Mouse (Mus musculus) left cerebral cortex, adult 9 months (tissue): ENCODE measurements around the gene Rsrc2.
"Not testable (repeated sequence)": the region's sequence is repeated elsewhere in the genome, so short reads cannot be mapped to it uniquely, and the experiment has no call there.

Experiments
- DNase-seq, 2 experiments: peaks; one replicate each; pipeline ENCODE4 v3.0.0; 2022; ENCODE audit warnings: low spot score in 2 of 2

Rsrc2 gene

GRCm38 (mm10) chr5:123749065-123750064, at the start of gene Rsrc2, which contains the start of gene Kntc1:
Rsrc2 (minus strand) TSS chr5:123749414.
Kntc1 (plus strand) TSS chr5:123749716.
- DNase-seq = peak; percentile 99 to 100

DNA sequence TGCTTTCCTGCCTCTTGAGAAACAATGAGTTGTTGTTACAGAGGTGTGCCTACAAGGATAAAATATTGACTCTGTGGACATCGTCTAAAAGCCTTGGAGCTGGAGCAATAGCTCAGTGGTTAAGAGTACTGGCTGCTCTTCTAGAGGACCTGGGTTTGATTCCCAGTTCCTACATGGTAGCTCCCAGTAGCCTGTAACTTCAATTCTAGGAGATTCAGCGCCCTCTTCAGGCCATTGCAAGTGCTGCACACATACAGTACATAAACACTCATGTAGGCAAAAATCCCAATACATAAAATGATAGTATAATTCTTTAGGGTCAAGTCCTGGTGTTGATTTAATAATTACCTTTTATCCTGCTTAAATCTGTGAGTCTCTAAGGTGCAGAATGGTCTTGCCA, 43.9 kb upstream of the Rsrc2 start:
- no peak for DNase-seq

DNA sequence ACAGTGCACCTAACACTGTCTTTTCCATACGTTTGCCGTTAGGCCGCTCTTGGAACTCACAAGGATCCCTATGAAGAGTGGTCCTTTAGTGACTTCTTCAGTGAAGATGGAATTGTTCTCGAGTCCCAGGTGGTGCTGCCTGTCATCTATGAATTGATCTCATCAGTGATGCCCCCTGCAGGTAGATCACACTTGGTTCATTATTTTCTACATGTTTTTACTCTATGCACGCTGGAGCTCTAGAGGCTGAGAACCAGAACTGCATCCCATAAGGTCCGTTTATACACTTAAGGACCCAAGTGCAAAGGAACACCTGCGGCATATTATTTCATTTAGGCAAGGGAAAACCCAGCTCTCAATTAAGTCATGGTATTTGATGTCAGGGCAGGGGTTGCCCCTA, 39.8 kb upstream of the Rsrc2 start:
- DNase-seq = no peak

- no peak for DNase-seq
Observed at GRCm38 (mm10) chr5:123781864-123782263, 32.6 kb upstream of the Rsrc2 start.

DNA sequence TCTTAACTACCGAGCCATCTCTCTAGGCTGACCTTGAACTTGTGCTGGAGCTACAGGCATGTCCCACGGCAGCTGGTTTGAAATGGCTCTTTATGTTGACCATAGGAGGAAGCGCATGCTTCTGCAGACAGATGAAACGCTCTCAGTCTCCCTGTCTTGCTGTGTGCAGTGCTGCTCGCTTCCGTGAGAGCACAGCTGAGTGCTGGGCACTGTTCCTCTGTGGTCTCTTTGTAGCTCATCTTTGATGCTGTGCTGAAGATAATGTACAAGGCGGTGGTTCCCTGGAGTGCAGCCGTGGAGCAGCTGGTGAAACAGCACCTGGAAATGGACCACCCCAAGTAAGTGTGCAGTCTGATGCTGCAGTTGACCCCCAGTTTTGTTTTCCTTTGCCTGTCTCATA, 31.5 kb upstream of the Rsrc2 start:
- no peak for DNase-seq

DNA sequence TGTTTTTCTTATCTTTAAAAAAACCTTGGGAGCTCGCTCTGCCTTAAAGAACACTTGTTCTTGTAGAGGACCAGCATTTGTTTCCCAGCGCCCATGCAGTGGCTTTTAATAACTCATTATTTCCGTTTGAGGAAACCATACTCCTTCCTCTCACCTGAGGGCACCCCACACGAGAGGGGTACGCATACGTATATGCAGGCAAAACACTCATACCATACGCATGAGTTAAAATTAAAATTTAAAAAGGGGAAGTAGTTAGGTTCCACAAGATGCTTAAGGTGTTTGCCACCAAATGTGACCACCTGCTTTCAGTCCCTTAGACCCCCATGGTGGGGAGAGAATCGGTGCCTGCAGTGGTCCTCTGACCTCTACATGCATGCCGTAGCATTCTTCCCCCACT, 24.2 kb upstream of the Rsrc2 start:
- DNase-seq = no peak

- not testable (repeated sequence) for DNase-seq
Observed at GRCm38 (mm10) chr5:123766455-123766854, 17.2 kb upstream of the Rsrc2 start.

DNA sequence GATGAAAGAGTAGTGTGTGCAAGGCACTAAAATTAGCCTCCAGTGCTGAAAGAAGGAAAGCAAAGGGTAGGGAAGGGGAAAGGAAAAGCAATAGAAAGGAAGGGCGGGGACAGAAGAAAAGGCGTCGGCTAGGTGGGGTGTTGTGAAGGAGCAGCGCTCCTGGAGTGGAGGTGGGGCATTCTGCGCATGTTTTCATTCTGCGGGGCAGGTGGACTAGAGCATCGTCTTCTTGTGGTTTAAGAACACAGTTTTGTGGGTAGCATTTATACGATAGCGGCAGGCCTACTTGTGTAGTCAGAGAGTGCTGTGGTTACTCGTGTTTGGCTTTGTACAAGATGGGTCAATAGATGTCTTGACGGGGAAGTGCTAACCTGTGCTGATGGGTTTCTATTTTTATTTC, 16.3 kb upstream of the Rsrc2 start:
- no peak for DNase-seq

DNA sequence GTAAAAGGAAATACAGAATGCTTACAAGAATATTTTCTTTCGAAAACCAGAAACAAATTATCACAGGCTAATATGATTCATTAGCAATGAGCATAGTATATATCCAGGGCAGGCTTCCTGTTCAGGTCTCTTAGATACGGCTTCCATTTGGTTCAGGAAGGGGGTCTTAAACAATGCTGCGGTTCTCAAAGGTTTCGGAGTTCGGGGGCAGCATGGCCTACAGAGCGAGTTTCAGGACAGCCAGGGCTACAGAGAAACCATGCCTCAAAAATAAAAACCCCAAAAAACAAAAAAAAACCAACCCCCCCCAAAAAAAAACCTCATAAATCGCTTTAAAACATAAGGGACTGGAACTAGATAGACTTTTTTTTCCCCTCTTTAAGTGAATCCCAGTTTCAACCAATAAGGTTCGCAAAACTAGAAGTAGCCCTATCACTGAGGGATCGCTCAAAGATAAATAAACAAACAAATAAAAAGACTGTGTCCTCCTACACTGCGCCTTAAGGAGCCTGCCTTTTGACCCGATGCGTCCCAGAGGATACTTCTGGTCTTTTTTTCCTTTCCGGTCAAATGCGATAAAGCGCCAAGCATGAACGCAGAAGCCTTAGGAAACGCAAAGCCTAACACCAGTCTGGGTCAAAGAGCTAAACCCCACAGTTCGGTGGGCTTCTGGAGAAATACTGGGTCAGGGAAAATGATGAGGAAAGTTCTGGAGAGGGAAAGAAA, 712 bp downstream of the Rsrc2 start:
- no peak for DNase-seq

DNA sequence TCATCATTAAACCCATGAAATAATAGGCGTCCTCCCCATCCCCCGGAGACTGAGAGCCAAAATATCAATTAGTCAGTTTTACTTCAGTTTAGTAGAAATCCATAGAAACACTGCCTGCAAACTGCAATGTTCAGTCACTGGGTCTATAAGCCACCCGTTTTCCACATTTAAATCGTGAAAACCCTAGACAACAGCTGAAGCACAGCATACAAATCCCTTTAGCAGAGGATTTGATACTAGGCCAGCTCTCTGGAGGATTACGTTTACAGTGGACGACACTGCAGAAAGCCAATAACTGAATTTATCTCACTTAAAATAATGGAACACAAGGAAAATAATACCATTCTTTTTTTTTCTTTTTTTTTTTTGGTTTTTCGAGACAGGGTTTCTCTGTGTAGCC, 1.6 kb downstream of the Rsrc2 start:
- no peak for DNase-seq

GRCm38 (mm10) chr5:123746253-123746652, 3.0 kb downstream of the Rsrc2 start:
- no peak for DNase-seq

DNA sequence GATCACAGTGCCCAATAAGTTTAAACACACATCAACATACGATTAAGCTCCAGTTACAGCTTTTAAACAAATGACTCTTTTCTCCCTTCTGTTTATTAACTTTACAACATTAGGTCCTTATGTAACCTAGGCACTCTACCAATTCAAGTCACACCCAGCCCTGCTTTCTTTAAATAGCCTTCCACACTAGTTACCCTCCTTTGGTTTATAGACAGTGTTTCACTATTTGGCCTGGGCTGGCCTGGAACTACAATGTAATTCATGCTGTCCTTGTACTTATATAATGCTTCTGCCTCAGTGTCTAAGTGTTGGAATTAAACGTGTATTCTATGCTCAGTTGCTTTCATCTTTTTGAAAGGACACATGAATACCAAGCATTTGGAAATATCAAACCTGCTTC, 4.9 kb downstream of the Rsrc2 start:
- no peak for DNase-seq

GRCm38 (mm10) chr5:123730981-123731380, 18.2 kb downstream of the Rsrc2 start:
- no peak for DNase-seq

DNA sequence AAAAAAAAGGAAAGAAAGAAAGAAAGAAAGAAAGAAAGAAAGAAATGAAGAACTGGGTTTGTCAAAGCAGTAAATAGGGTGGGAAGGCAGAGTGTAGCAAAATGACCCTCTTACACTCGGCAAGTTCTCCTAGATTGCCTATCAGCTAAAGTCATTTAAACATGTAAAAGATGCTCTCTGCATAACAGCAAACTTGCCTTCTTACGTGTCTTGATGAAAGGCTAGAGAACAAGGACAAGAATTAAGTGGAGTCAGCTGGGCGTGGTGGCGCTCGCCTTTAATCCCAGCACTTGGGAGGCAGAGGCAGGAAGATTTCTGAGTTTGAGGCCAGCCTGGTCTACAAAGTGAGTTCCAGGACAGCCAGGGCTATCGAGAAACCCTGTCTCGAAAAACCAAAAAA, 25.4 kb downstream of the Rsrc2 start:
- not testable (repeated sequence) for DNase-seq

- DNase-seq = peak; percentile 93 to 98
Observed at GRCm38 (mm10) chr5:123720328-123721311, 28.6 kb downstream of the Rsrc2 start, which contains the start of gene Zcchc8. Zcchc8 (minus strand) TSS chr5:123721100.

DNA sequence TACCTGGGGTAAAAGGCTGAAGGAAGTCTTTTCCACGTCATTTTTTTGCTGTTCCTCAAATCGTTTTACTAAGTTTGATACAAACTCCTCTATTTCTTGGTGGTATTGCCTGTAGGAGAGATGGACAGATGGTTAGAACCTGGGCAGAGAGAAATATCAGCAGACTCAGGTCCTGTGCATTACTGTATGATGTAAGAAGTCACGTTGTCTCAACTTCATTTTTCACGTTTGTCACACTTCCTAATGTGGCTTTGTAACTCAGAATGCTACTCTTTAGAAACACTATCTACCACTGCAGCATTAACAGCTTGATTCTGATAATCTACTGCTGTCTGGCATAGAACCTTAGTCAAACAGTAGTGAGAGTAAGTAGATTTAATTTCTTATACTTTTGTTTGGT, 34.6 kb downstream of the Rsrc2 start:
- no peak for DNase-seq

DNA sequence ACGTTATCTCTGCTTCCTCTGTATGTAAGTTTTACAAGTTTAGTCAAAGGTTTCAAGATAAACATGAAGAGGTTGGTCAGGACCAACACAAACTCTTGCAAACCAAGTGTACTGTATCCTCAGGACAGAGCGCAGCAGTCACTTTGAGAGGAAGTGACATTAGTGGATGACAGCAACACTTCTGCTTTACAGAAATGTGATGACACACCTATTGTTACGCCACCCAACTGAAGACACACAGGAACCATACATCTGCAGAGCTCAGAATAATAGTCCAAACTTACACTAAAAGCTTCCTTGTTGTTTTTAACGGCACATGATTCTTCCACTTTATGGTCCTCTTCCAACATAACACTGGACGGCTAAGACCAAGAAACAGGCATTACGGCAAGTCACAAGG, 35.4 kb downstream of the Rsrc2 start:
- DNase-seq = no peak

GRCm38 (mm10) chr5:123709571-123709970, 39.6 kb downstream of the Rsrc2 start:
- no peak for DNase-seq

- no peak for DNase-seq
Observed at GRCm38 (mm10) chr5:123708598-123708997, 40.6 kb downstream of the Rsrc2 start.

DNA sequence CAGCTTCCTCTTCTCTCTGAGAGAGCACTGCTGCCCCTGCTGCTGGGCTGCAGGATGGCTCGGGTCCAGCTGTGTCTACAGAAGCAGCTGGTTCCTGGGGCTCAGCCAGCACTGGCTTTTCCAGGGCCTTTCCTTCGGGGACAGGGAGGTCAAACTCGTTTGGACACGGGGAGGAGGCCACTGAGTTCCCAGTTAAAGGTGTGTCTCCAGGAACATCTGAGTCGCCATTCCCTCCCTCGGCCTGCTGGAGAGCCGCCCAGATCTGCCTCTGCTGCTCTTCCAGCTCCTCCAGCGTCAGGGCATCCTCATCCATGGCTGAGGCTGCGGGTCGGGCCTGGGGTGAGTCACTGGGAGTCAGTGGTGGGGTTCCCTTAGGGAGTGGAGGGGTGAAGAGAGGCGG, 48.6 kb downstream of the Rsrc2 start:
- DNase-seq = peak in 1 of 2 experiments; percentile 29

DNA sequence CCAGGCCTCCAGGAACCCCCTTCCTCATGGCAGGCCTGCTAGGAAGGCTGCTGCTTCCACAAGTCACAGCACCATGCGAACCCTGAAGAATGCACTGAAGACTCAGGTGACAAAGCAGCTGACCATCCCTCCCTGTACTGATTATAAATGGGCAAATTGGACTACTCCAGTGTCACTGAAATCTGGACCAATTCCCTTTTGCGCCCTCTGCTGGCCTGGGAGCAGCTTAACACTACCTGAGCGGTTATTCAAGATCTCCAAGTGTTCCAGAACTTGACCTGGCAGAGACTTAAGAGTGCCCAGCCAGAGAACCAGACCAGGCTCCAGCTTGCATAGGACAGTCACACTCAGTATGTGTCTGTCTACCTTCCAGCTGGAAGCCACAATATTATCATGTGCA, 50.0 kb downstream of the Rsrc2 start:
- DNase-seq = peak in 1 of 2 experiments; percentile 51
